Mouse (Mus musculus) adipocyte (in vitro differentiated cells): ENCODE results near the gene R3hdm4.

Experiments
- DNase-seq: peaks from one replicate; pipeline ENCODE4 v3.0.0-alpha.2; 2016; ENCODE audit warnings: low spot score

The R3hdm4 gene

GRCm38 (mm10) chr10:79942988-79943387 is 22.0 kb upstream of the R3hdm4 start:
- DNase-seq = no peak

- DNase-seq = no peak
These were observed 19.7 kb upstream of the R3hdm4 start for GRCm38 (mm10) chr10:79940749-79941148.

DNA sequence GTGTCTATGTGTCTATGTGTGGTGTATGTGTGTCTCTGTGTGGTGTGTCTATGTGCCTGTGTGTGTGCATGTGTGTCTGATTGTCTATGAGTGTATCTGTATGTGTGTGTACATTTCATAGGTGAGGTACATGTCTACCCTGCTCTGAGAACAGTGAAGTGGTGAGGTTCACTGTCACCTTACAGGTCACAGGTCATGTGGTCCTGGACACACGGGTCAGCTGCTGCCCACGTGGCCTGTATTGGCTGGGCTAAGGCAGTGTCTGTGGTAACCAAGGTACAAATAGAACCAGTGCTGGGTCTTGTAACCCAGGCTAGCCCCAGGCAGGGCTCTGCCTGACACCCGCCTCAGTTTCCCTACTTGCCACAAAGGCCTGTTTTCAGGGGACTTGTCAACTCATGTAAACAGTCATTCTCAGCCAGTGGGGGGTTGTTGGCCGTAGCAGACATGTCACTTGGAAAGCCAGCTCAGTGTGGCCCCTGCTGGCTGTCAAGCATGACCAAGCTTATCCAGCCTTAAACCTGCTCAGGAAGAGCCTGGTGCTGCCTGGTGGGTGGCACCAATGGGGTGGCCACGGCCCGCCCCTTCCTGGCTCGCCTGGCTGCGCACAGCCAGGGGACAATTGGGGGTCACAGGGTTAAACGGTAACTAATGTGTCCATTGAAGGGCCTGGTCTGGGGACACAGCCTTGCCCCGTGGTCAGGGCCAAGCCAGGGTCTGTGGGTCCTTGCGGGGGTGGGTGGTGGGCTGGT is 16.9 kb upstream of the R3hdm4 start:
- DNase-seq = no peak

- no peak for DNase-seq
These were observed 16.0 kb upstream of the R3hdm4 start for GRCm38 (mm10) chr10:79936911-79937441.

DNA sequence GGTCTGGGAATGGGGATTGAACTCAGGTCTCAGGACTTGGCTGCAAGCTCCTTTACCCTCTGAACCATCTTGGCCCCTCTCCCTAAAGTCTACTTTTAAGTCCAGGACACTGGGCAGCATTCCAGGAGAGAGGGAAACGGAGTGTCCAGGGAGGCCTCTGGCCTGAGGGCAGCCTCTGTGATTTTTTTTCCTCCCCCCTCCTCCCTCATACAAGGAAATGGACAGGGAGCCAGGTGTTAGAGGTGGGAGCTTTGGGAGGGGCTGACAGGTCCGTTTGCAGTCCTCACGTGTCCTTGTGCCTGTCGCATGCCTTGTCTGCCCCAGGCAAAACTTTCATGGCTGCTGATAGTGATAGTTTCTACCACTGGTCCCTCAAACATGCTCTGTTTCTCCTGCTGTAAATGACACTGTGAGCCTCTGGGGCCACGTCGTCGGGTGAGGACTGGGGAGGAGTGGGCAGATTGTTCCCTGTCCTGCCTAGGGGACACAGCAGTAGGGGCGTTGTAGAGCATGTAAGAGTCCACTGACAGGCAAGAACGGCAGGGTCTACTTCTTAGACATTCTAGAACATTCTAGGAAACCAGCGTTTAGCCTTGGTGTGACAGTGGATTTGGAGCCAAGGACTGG is 15.4 kb upstream of the R3hdm4 start:
- DNase-seq = peak; percentile 70

GRCm38 (mm10) chr10:79934794-79935569 is 14.0 kb upstream of the R3hdm4 start:
- no peak for DNase-seq

DNA sequence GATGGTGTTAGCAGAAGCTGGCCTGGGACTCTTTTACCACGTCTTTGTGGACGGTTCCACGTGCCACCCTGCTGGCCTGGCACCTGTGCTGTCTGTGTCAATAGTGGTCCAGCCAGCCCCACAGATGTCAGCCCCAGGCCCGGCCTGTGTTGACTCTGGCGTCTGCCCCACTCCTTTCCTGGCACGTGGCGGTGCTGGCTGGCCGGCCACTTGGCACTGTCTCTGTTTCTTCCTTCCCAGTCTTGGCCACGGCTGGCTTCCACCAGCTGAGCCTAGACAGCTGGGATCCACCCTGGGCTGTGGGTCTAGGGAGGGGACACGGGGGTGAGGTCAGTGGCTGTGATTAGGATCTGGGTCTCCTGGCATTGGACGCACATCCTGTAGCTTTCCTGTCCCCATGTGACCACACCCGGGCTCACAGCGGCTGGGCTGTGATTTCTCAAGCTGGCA is 13.3 kb upstream of the R3hdm4 start:
- DNase-seq = peak; percentile 95

GRCm38 (mm10) chr10:79933861-79934260 is 12.9 kb upstream of the R3hdm4 start:
- DNase-seq = no peak

DNA sequence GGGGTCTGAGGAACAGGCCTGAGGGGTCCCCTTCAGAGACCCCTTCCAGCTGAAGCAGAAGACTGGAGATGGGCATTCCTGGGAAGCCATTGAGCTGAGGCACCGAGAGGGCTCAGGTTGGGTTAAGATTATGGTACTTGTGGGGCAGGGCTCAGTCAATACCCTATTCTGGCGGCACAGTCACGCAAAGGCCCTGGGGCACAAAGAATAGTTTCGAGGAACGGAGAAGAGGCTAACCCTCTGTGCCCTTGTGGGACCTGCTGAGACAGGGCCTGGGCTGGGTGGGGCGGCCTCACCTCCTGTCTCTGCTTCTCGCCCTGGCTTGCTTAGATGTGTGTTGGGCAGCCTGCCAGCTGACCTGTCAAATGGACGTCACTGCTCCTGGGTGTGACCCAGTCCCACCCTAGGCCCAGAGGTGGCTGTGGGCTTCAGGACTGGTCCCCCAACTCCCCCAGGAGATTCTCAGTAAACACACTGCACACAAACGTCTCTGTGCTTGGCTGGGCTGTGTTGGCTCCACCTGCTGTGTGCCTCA is 12.2 kb upstream of the R3hdm4 start:
- DNase-seq = no peak

GRCm38 (mm10) chr10:79932736-79933135 is 11.7 kb upstream of the R3hdm4 start:
- peak; percentile 65 for DNase-seq

- DNase-seq = no peak
These were observed 10.8 kb upstream of the R3hdm4 start for GRCm38 (mm10) chr10:79931797-79932196.

- no peak for DNase-seq
These were observed 9.8 kb upstream of the R3hdm4 start for GRCm38 (mm10) chr10:79930826-79931186.

DNA sequence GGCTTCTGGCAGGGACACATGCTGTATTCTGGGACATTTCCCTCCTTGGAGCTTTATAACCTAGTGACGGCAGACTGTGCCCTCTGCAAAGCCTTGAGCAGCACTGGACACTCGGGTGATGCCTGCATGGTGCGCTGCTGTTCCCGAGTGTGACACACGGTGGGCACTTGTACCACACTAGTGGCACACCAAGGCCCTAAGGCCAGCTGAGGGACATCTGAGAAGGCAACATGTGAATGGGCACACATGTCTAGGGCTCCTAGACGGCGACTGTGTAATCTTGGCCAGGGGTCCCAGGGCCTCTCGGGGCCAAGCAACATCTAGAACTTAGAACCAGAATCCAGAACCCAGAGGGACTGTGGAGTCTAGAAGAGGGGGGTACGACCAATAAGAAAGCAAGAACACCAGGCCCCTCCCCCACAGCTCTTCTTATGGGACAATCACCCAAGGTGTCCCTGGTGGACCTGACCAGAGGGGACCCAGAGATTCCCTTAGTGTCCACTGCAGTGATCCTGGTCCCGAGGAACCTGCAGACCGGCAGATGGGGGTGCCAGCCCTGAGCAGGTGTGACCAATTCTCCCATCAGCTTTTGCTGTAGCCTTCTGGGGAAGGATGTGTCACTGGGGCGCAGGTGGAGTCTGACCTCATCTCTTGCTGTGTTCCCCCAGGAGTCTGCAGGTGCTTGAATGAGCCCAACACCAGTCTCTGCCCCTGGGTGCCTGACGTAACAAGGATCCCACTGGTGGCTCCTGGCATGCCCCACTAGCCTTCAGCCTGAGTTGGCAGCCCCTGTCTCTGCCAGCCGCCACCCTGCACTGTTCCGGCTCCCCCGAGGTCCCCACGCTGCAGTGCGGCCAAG is 9.2 kb upstream of the R3hdm4 start:
- DNase-seq = no peak

GRCm38 (mm10) chr10:79928907-79929701 is 8.1 kb upstream of the R3hdm4 start:
- DNase-seq = no peak

DNA sequence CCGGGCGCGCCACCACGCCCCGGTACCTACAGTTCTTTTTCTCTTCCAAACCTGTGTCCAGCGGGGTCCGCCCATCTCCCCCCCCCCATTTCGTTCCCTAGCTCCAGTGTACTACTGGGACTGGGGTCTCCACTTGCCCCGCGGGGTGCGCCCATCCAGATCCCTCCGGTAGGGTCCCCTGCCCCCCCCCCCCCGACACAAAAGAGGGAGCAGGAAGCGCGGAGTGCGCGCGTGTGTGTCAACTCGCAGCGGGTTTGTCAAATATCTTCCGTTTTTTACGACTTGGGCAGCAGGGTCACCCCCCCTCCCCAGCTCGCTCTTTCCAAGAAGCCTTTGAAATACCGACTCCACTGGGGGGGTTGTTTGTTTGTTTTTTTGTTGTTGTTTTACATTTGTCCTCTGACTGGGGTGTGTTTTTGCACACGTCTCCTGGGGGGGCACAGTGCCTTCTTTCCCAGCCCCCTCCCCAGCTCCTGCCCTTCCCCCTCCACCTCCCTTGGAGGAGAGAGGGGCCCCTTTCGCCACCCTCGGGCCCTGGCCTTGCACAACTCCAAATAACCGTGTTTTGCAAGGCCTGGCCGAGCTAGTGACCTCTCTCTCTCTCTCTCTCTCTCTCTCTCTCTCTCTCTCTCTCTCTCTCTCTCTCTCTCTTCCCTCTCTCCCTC is 7.2 kb upstream of the R3hdm4 start:
- peak; percentile 75 for DNase-seq

GRCm38 (mm10) chr10:79927324-79928029 is 6.5 kb upstream of the R3hdm4 start:
- peak; percentile 47 for DNase-seq

GRCm38 (mm10) chr10:79926491-79927323 is 5.7 kb upstream of the R3hdm4 start, which contains the start of gene Arid3a:
Gene Arid3a (plus strand): TSS chr10:79927043.
- DNase-seq = peak; percentile 87

- no peak for DNase-seq
These were observed 4.9 kb upstream of the R3hdm4 start for GRCm38 (mm10) chr10:79925785-79926490.
